Mouse (Mus musculus): ENCODE data around the gene Slfn5.
"Not testable (repeated sequence)": the region's sequence is repeated elsewhere in the genome, so short reads cannot be mapped to it uniquely, and the experiment has no call there.

The Slfn5 gene

DNA sequence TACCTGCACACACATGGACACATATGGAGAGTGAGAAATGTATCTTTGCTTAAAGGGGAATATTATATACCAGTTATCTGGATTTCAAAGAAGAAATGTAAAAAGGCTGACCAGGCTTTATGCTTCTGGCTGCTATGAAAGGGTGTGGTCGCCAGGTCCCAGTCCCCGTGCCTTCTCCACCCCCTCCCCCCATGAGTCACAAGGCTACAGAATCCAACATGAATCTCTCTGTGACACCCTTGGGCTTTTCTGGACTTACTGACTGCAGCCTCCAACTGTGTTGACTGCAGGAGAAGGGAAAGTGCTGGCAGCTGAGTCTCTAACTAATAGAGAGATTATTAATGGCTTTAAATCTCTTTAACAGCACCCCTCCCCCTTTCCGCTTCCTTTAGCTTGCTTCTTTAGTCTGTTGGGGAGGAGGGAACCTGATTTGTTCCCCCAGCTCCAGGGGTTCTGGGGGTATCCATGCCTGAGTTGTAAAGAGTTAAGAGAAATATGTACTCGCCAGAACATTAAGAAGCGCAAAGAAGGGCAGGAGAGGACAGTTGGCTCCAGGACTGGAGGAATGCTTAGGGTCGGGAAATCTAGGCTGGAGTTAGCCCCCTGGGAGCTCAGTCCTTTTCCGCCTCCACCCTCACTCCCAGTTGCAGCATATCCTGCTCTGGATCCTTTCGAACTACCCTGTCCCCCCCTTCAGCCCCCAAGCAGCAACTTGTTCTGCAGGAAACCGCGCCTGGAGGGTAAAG, at the start of gene Slfn5:
Slfn5 (plus strand) TSS at position 614 of the 746 bp plus-strand sequence.
- no peak for DNase-seq (ENCODE audit: inconsistent ontology term)

DNA sequence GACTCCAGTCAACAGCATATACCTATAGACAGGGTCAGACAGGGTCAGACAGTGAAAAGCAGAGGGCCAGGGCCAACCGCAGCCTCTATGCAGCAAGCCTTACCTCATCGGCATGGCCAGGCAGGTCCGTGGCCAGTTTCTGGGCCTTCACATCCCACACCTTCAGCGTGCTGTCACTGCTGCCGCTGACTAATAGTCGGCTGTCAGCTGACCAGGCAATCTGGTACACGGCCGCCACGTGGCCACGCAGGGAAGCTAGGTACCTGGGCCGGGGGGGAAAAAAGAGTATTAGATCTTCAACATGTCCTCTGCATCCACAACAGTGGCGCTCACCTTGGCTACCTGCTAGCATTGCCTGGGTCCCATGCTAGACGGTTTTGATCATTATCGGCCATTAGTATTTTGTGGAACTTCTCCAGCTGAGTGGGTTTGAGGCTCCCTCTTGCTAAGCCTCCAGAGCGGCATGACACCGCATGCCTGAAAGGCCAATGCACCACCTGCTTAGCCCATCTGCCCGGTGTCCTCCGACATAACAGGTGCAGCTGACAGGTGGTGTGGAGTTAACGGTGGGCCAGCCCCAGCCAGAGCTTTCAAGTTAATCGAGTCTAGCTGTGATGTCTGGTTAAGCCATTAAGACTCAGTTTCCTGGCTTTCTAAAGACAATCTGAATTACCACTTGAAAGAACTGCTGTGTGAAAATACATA, 49.4 kb upstream of the Slfn5 start:
- no peak for DNase-seq (ENCODE audit: inconsistent ontology term)

GRCm38 (mm10) chr11:82904952-82905351, 46.2 kb upstream of the Slfn5 start:
- DNase-seq (ENCODE audit: inconsistent ontology term): no peak

DNA sequence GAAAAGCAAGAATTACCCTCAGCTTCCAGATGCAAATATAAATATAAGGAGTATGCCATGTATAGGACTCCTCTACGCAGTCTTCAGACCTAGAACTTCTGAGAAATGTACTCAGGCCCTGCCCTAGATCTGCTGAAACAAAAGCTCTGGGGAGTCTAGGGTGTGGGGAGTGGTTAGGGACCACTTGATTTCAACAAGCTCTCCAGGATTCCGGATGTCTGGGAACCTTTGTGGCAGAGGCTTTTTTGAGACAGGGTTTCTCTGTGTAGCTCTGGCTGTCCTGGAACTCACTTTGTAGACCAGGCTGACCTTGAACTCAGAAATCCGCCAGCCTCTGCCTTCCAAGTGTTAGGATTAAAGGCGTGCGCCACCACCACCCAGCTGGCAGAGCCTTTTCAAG, 45.3 kb upstream of the Slfn5 start:
- no peak for DNase-seq (ENCODE audit: inconsistent ontology term)

- peak; percentile 86 for DNase-seq (ENCODE audit: inconsistent ontology term)
Measured at GRCm38 (mm10) chr11:82907651-82908607, 43.2 kb upstream of the Slfn5 start, which contains the start of gene Nle1. TSS of gene Nle1 (minus strand) at chr11:82908411.

DNA sequence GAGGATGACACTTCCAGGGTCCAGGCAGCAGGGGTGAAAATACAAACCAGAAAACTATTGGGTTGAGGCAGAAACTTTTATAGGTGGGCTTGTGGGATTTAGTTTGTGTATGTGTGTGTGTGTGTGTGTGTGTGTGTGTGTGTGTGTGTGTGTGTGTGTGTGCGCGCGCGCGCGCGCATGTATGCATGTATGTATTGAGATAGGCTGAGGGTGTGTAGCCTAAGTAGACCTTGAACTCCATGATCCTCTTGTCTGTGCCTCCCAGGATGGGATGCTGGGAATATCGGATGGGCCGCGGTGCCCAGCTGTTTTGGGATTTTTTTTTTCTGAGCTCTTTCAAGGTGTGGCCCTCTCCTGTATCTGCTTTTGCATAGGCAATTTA, 42.5 kb upstream of the Slfn5 start:
- DNase-seq (ENCODE audit: inconsistent ontology term): no peak

- DNase-seq (ENCODE audit: inconsistent ontology term): no peak
Measured at GRCm38 (mm10) chr11:82910250-82910649, 40.9 kb upstream of the Slfn5 start, which contains the start of gene Unc45b. TSS of gene Unc45b (plus strand) at chr11:82910550.

DNA sequence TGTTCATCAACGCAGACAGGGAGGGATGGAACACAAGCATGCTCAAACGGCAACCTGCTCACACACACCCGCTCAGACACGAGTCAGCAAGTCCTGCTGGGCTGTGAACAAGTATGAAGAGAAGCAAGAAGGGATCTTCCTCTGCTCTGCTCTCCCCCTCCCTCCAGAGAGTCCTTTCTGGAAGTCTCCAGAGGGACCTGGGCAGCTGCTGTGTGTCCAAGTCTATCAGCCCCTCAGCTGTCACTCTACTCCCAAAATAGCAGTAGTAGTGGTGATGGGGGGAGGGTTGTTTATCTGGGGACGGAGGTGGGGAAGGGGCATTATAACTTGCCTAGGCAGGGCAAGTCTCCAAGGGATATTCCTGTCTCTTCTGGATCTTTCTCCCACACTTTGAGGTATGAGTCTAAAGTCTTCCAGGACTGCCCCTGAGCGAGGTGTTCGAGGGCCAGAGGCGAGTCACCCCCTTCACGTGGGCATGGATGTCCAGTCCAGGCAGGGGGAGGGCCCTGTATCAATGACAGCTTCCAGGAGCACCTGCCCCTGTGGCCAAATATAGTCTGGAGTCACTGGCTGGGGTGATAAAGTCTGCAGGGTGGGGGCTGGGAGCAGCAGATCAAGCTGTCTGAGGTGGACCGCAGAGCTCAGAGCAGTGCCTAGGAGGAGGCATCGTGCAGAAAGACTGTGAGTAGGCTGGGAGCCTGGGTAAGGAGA, 40.3 kb upstream of the Slfn5 start:
- no peak for DNase-seq (ENCODE audit: inconsistent ontology term)

- DNase-seq (ENCODE audit: inconsistent ontology term): peak; percentile 61
Measured at GRCm38 (mm10) chr11:82914711-82915352, 36.3 kb upstream of the Slfn5 start.

- no peak for DNase-seq (ENCODE audit: inconsistent ontology term)
Measured at GRCm38 (mm10) chr11:82920768-82921167, 30.4 kb upstream of the Slfn5 start.

DNA sequence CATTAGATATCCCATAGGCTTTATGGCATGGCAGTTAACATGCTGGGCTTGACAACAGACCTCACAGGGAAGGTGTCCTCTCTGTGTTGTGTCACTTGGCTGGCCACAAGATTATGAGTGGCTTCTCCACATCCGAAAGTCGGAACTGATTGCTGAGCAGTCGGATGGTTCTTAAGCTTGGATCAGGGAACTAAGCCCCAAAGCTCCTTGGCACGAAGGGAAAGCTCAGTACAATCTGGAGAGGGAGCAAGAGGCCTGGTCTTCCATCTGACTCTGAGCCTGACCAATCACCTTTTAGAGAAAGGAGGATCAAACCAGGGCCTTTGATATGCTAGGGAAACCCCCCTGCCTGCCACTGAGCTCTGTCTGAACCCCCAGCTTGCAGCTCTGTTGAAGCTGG, 29.5 kb upstream of the Slfn5 start:
- no peak for DNase-seq (ENCODE audit: inconsistent ontology term)

- not testable (repeated sequence) for DNase-seq (ENCODE audit: inconsistent ontology term)
Measured at GRCm38 (mm10) chr11:82923910-82924309, 27.2 kb upstream of the Slfn5 start.

DNA sequence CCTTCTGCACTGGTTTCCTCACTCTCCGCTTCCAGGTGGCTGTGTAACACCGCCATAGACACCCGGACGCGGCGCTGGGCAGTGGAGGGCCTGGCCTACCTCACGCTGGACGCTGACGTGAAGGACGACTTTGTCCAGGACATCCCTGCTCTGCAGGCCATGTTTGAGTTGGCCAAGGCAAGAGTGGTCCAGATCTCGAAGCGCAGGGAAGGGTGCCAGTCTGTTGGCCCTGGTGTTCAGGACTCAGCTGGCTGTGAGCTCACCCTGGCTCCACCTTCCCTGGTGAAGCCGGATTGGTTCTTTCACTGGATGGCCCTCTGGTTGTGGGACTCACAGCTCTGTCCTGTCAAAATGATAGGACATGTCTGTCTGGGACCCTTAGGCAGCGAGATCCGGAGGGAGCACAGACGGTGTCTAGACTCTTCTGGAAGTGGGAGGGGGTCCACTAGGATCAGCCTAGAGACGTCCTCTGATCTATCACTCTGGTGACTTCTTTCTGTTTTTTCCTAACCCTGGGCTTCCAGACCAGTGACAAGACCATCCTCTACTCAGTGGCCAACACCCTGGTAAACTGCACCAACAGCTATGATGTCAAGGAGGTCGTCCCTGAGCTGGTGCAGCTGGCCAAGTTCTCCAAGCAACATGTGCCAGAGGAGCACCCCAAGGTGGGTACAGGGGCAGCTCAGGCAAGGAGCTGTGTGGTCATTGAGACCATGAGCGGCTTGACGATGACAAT, 22.1 kb upstream of the Slfn5 start:
- no peak for DNase-seq (ENCODE audit: inconsistent ontology term)

GRCm38 (mm10) chr11:82929633-82929950, 21.6 kb upstream of the Slfn5 start:
- DNase-seq (ENCODE audit: inconsistent ontology term): no peak

DNA sequence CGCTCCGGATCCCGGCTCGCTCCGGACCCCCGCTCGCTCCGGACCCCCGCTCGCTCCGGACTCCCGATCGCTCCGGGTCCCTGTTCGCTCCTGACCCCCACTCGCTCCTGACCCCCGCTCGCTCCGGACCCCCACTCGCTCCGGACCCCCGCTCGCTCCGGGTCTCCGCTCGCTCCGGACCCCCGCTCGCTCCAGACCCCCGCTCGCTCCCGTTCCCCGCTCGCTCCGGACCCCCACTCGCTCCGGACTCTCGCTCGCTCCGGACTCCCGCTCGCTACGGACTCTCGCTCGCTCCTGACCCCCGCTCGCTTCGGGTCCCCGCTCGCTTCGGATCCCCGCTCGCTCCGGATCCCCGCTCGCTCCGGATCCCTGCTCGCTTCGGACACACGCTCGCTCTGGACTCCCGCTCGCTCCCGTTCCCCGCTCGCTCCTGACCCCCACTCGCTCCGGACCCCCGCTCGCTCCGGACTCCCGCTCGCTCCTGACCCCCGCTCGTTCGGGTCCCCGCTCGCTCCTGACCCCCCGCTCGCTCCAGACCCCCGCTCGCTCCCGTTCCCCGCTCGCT, 20.7 kb upstream of the Slfn5 start:
- DNase-seq (ENCODE audit: inconsistent ontology term): not testable (repeated sequence)

DNA sequence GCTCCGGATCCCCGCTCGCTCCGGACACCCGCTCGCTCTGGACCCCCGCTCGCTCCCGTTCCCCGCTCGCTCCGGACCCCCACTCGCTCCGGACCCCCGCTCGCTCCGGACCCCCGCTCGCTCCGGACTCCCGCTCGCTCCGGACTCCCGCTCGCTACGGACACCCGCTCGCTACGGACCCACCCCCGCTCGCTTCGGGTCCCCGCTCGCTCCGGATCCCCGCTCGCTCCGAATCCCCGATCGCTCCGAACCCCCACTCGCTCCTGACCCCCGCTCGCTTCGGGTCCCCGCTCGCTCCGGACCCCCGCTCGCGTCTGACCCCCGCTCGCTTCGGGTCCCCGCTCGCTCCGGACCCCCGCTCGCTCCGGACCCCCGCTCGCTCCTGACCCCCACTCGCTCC, 20.0 kb upstream of the Slfn5 start:
- DNase-seq (ENCODE audit: inconsistent ontology term): not testable (repeated sequence)

GRCm38 (mm10) chr11:82931671-82932450, 19.3 kb upstream of the Slfn5 start:
- not testable (repeated sequence) for DNase-seq (ENCODE audit: inconsistent ontology term)

DNA sequence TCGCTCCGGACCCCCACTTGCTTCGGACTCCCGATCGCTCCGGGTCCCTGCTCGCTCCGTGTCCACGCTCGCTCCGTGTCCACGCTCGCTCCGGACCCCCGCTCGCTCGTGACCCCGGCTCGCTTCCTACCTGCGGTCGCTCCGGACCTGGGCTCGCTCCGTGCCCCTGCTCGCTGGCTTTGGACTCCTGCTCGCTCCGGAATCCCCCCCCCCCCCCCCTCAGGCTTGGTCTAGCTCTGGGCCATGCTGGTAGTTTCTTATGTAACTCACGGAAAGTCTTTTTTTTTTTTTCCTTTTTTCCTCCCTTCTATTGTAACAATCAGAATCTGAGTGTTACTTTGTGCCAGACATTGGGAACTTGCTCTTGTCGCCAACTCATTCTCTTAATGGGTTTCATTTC, 18.0 kb upstream of the Slfn5 start:
- no peak for DNase-seq (ENCODE audit: inconsistent ontology term)

DNA sequence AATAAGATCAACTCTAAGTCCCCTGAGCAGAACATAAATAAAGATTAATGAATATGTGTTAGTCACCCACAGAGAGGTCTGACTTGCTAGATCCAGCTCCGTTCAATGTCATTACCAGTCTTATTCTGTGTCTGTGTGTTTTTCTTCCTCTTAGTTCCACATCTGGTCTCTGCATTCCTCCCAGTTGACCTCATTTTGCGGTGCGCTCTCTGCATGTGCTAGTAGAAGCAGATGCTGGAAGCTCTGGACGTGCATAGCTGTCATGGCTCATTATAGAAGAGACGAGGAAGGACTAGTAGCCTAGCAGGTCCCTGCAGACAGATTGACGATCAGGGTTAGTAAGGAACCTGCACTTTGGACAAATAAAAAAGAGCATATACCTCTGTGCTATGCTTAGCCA, 7.8 kb upstream of the Slfn5 start:
- no peak for DNase-seq (ENCODE audit: inconsistent ontology term)

Measured in Muller cell, postnatal 12 days (primary cell).